Mouse (Mus musculus) common myeloid progenitor, adult 5-6 weeks (primary cell): ENCODE results near the gene Cchcr1. TPM values are rescaled to one million over a fixed set of nuclear protein-coding genes. Genes with fewer than 3 reads are reported as not detected.

Source experiments
- ATAC-seq: replicated peaks from 2 replicates; pipeline ENCODE4 v1.8.0; 2016; ENCODE audit warnings: low read depth, mild to moderate bottlenecking, moderate TSS enrichment, inconsistent platforms; ENCODE audit not compliant: poor library complexity, severe bottlenecking
- total RNA-seq: library from RNA; stranded (forward); fragments of 200-1000, 187-1606 nt; gene quantifications from 2 replicates; pipeline ENCODE4 v1.2.3, GENCODE M21; 2017

The Cchcr1 gene
- total RNA-seq, 1 experiment from 2014 or later, result 9.5 TPM

DNA sequence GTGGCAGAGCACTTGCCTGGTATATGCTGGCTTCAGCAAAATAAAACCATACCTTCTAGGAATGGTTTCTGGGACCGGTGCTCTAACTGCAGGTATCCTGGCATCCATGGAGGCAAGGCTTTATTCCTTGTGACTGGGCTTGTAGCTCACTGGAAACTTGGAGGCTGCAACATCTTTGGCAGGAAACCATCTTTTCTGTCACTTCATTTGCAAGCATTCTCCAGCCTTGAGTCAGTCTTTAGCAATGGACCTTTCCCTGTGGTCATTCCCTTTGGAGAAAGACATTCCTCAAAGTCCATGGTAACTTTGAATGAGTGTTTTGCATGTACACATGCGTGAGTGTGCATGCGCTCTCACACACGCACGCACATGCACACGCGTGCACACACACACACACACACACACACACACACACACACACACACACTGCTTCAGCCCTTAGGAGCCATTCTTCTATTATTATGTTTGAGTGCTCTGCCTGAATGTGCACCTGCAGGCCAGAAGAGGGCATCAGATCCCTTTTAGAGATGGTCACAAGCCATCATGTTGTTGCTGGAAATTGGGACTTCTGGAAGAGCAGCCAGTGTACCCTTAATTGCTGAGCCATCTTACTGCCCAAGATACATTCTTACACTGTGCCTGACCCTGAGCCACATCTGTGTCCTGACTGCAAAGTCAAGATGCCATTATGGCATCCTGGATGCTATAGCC, 3.8 kb upstream of the Cchcr1 start:
- no peak for ATAC-seq

DNA sequence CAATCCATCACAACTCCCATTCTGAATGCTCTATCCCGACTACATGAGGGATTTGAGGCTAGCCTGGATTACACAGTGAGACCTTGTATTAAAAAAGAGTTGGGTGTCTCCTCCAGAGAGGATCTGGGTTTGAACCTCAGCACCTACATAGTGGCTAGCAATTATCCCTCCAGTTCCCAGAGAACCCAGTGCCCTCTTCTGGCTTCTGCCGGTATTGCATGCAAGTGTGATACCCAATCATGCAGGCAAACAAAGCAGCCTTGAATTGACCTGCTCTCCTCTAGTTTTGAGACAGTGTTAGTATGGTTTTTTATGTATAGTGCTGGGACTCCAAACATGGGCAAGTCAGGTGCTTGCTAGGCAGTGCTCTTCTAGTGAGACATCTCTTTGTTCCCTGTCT, 3.0 kb upstream of the Cchcr1 start:
- no peak for ATAC-seq

DNA sequence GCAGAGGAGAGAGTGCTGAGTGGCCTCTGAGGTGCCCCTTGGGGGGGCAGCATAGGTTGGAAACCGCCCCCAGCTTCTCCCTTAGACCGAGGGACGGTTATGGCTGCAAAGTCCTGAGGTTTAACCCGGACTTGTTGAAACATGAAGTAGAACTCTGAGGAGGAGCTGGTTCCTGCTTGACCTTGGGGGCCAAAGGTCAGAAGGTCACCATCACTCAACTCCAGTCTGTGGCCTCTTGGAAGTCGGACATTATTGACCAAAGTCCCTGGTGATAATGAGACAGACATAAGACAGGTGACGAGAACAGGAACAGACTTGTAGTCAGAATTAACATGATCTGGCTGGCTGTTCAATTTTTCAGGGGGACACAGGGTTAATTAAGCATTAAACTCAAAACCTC, 2.1 kb upstream of the Cchcr1 start:
- ATAC-seq, result no peak

DNA sequence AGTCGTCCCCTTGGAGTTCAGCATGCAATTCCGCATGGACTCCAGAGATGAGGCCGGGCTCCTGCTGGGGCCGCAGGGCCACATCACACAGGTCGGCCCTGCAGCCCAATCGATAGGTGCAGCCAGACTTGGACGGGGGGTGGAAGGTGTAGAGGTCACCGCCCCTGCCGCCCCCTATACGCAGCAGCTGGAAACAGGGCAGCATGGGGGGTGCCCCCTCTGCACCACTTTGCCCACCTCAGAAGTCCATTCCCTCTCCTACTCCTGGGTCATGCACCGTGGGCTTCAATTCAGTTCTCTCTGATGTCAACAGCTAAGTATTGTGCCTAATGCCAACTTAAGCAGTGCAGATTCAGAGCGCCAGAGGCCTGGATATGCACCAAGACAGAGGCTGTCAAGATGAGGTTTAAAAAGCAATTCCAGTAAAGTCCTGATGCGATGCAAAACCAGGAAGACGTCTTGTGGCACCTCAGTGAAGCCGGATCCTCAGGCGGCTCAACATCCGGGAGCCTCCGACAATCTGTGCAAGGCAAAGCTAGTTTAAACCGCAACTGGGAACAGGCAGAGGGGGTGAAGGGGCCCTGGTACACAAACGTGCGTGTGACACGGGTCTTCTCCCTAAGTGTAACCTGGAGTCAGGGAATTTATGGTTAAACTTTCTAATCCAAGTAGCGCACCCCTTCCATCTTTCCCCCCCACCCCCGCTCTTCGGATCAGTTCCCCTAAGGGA, 824 bp upstream of the Cchcr1 start:
- ATAC-seq, result no peak

DNA sequence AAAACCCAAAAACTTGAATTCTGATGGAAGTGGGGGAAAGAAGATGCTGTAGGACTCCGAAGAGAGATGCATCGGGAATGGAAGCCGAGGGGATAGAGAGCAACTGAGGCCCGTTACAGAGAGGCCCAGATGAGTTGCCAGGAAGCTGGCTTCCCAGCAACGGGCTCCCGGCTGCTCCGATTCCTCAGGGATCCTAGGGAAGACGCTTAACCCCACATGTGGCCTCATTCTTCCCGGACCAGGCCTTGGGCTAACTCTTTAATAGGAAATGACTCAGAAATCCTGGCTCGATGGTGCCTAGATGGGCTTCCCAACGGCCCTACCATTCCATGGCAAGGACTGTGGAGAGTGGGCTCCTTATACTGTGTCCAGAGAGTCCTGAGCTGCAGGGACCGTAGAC, 626 bp downstream of the Cchcr1 start:
- no peak for ATAC-seq

DNA sequence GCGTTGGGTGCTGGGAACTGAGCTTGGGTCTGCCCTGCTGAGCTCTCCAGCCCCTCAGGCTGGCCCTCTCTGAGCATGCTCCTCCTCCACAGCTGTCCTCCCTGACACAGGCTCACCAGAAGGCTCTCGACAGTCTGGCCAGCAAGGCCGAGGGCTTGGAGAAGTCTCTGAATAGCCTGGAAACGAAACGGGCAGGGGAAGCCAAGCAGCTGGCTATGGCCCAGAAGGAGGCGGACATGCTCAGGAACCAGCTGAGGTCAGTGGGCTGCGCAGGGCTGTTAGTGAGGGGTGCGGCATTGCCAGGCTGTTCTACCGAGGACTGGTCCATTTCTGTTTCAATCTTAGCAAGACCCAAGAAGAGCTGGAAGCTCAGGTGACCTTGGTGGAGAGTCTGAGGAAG, 7.5 kb downstream of the Cchcr1 start:
- no peak for ATAC-seq

DNA sequence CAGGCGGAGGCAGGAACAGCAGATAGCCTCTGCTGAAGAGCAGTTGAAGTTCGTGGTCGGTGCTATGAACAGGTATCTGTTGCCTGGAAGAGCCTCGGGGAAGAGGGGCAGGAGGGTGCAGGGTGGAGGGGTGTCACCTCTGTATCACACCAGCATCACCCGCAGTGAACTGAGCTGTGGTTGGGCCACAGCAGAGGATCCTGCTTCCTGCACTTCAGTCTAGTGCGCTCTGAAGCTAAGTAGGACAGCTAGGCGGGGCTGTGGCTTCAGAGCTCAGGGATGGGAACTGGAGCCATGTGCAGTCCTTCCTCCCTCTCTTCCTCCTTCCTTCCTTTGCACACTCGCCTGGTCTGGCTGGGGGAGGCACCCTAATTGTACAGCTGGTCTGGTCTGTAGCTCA, 9.7 kb downstream of the Cchcr1 start:
- peak; percentile 63; the same call in 1 of the 2 replicates for ATAC-seq

DNA sequence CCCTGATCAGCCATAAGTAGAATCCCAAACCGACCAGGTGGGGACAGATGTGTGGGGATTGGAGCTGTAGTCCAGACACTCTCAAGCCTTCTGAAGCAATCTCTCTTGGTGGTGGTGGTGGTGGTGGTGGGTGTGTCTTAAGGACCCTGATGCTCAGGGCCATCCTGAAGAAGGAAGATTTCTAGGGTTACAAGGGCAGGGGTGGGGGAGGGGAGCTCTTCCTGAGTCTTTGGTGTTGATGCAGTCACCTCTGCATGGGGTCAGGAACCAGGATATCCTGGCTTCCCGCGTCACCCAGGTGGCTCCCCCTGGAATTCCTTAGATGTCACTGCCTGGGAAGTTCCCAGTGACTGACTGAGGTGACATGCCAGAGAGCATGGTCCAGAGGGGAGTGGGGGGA, 15.5 kb downstream of the Cchcr1 start:
- no peak for ATAC-seq

DNA sequence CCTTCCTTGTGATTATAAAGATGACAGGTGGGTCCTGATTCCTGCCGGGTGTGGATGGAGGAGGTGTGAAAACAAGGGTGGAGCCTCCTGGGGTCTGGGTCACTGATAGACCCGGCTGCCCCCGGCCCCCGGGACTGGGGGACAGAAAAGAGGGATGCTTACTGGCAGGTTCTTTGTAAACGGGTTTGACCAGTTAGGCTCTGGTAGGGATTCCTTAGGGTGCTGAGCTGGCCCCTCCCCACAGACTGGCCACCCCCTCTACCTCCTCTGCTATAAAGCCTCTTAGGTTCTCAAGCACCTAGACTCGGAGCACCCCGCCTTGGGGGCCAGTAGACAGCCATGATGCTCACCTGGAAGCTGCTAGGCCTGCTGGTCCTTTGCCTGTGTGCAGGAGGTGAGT, 16.0 kb downstream of the Cchcr1 start, which contains the start of gene Psors1c2:
Psors1c2 (plus strand) TSS at position 301 of the 400 bp plus-strand sequence.
- ATAC-seq, result no peak

DNA sequence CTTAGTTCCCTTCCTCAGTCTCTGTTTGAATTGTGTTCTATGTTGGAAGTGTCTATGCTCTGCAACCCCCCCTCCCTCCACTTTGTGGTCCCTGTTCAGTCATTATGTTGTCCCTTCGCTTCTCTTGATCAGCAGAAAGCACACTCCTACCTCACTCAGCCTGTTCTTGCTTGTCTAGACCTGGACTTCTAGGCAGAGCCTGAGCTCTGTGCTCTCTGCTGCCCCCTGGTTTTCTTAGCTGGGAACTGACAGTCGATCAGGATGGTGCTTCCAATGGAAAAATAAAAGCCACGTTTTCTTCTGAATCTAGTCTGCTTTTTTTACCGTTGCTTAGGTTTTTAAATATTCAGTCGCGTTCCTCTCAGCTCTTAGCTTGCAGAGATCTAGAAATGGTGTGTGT, 17.4 kb downstream of the Cchcr1 start:
- peak; percentile 83 for ATAC-seq

DNA sequence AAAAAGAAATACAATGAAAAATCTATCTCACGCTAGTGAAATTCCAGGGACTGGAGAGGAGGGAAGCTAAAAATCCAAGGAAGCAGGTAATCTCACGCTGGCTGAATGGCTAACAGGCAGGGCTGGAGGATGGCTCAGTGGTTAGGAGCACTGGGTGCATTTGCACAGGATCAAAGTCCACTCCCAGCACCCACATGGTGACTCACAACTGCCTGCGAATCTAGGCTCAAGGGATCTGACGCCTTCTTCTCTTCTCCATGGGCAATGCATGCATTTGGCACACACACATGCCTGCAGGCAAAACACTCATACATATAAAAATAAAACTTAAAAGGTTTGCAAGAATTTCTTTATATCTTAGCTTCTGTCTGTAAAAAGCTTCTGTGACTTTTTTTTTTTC, 20.5 kb downstream of the Cchcr1 start:
- no peak for ATAC-seq

DNA sequence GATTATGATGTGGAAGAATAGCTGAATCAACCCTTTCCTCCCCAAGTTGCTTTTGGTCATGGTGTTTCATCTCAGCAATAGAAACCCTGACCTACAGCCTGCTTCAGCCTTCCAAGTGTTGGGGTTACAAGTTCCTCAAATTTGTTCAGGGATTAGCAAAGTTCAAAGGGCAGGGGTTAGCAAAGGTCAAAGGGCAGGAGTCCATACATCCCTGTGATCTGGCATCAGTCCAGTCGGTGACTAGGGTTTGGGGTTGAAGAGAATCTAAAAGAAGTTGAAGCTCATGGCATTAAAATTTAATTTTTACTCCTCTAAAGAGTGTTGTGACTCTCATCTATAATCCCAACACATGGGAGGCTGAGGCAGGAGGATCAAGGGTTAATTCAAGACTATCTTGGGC, 21.6 kb downstream of the Cchcr1 start:
- no peak for ATAC-seq

DNA sequence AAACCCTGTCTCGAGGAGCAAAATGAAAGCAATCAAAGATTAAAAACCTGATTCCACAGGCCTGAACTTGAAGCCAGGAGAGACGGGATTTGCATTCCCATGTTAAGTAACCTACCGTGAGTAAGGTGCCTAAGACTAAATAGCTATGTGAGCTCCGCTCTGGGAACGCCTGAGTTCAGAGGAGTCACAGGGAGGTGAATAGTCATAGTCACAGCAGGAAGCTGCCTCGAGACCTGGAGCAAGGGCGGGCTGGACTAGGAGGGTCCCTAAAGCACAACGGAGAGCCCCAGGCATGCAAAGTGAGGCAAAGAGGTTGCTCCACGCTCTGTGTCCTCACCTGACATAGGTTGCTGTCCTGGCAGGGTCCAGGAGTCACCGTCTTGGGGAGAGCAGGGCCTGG, 22.6 kb downstream of the Cchcr1 start:
- no peak for ATAC-seq

DNA sequence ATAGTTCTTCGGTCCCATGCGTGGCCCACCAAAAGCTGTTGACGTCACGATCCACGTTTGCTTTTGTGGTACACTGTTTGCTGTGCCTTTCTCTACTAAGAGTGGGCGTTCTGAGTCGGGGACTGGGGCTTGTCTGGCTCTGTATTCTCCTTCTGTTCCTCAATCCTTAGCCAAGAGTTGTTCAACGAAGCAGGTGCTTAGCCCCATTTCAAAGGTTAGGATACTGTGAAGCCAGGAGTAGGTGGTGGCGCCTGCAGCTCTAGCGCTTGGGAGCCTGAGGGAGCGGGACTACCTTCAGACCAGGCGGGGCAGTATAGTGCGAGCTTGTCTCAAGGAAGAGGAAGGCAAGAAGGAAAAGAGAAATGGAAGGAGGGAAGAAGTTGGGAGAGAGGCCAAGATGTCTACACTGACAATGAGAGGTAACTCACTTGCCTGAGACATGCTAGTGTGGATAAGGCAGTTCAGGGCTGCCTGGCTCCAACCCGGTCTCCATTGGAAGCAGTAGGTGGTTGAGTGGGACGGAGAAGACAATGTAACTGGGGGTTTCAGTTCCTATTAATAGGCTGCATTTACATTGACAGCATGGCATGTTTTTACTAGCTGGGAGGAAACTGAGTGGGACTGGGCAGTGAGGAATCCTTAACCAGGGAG, 26.0 kb downstream of the Cchcr1 start:
- no peak for ATAC-seq

DNA sequence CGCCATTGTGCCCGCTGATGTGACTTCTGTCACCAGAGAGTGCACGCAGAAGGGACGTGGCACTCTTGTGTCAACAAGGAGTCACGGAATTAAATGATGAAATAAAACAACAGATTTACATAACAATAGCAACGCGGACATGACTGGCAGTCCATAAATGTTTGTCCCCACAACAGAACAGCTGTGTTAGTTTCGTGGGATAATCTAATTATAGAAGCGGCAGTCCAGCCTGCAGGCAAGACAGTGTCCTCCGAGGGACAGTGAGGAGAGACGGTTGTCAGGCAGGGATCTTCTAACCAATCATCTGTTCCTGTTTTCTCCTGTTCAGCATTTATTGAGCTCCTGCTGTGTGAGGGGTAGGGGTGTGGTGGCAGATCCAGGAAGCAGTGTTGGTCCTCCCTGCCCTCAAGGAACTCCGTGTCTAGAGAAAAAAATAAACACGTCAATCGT, 26.5 kb downstream of the Cchcr1 start:
- no peak for ATAC-seq

DNA sequence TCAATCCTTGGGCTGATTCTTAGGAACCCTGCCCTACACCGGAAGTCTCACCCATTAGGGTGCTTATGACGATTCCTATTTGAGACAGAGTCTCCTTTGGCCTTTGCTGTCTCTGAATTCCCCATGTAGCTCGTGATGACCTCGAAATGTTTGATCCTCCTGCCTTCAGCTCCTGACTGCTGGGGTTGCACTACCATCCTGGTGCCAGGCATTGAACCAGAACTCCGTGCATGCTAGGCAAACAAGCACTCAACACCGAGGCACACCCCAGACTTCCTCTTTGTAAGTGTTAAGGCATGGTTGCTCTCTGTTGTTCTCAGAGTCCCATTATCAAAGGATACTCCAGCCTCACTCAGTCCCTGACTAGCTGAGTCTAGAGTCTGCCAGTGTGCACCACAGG, 27.1 kb downstream of the Cchcr1 start:
- no peak for ATAC-seq

DNA sequence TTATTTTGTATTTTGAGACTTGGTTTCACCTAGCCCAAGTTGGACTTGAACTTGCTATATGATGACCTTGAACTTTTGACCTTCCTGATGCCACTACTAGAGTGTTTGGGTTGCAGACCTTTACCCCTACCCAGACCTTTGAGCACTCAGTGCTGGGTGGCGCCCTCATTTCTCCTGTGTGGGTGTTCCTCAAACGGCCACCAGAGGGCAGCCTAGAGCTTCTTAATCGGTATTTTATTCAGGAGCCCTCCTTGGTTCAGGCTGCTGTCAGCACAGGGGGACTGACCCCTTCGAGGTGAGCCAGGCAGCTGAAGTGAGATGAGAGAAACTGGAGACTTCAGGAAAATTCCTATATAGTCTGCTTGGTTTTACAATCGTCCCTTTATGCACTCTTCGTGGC, 27.8 kb downstream of the Cchcr1 start:
- peak; percentile 62; the same call in 1 of the 2 replicates for ATAC-seq

DNA sequence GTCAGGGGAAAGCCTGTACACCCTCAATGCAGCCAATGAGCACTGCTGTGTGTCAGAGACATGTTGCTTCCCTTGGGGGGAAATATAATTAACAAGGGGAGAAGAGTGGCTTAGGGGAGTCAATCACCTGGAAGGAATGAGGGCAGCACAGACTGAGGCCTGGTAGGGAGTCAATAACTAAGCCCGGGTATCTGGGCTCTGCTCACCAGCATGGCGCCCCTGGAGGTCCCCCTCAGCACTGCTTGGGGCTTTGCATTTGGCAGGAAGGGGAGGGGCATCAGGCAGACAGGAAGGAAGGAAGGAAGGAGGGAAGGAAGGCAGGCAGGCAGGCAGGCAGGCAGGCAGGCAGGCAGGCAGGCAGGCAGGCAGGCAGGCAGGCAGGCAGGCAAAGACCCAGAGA, 30.6 kb downstream of the Cchcr1 start:
- ATAC-seq, result no peak

DNA sequence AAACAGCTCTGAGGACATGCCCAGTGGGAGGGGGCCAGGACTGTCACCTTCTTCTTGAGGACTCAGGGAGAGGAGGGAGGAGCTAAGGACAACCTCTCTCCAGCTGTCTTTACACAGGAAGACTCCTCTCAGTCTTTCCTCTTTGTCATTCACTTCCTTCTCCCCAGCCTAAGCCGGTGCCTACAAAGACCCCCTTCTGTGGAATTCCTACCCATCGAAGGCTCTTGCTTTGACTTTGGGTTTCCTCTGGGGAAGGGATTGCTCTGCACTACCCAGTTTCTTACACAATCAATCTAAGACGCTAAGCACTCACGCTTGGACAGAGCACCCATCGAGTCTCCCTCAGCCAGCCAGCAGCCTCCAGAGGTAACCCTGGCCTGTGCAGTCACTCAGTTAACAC, 31.7 kb downstream of the Cchcr1 start:
- no peak for ATAC-seq

DNA sequence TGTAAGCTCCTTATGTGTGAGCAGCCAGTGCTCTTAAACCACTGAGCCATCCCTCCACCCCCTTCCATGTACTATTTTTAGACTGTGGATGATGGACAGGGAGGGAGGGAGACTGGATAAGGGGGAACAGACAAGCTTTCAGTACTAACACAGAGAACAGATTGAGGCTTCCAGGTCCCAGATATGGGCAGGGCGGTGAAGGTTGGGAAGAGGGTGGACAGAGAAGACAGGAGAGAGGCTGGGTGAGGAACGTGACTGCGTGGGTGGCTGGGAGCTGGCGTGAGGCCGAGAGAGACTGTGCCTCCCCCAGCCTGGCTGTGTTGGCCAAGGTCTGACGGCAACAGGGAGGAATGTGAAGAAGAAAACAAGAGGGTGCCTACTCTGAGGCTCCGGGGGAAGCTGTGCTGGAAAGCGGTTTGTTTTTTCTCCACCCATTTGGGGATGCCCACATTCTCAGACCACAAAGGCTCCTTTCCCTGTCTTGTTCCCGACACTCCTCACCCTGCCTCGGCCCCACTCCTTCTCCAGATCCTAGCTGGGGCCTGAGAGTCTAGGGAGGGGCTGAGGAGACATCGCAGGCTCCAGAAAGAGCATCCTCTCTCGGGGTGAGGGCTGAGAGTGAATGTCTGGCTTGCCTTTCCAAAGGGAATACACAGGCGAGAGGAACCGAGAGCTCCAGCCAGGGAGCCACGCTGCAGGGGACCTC, 32.7 kb downstream of the Cchcr1 start:
- ATAC-seq, result no peak

DNA sequence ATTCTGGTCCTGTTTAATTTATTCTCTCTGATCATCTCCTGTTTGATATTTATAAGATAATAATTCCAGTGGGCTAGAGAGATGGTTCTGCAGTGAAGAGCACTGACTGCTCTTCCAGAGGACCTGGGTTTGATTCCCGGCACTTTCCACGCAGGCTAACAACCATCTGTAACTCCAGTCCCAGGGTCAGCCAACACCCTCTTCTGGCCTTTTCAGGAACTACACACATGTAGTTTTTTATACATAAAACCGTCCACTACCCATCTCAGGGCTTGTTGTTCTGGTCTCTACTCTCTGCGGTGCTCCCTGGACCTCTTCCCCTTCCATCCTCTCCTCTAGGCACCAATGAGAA, 33.2 kb downstream of the Cchcr1 start:
- ATAC-seq, result no peak
